ENCODE assay signal across 9 mouse cellular contexts in the genomic region with DNA sequence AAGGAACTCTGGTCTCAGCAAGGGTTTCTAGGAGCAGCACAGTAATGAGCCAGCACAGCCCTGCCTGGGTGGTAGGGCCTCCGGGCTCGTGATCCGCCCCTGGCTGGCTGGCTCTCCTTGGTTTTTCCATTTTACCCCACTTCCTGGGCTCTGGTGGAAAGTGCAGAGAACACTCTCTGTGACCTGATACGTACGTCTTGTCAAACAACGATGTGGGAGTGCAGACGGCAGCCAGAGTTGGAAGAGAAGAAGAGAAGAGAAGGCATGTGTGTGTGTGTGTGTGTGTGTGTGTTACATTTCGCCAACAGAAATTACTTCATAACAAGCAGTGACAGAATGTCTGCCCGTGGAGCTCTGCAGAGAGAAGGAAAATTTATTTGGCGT.
A peak's percentile ranks its signal among the peaks of the same experiment; 100 is the strongest.
DNase-seq lines count a peak whose midpoint lies in the region; ATAC-seq and TF ChIP-seq lines count a peak whose summit lies in the region.
"Had no signal": no experiment of that assay in that cellular context is flagged by ENCODE, and none has a peak within 500 bp of the region (broad histone marks: within the 10 kb centered on the region; RNA-seq: fewer than 3 reads in every experiment).

No protein-coding gene starts in this region.

- H3K27ac ChIP-seq in gastrocnemius, adult 2 months, result peak overlapping the region; percentile 68
- H3K27ac ChIP-seq in heart, embryonic 16.5 days (ENCODE audit: low read length), result peak overlapping the region; percentile 86
- peak overlapping the region; percentile 91 for H3K27ac ChIP-seq in limb, embryonic 15.5 days

- peaks cover 20% of the 10 kb centered on the region for H3K4me1 ChIP-seq in heart, embryonic 16.5 days (ENCODE audit: control insufficient read depth, insufficient read depth, low read length)
- H3K4me1 ChIP-seq in limb, embryonic 15.5 days, result peaks cover 17% of the 10 kb centered on the region

- TF ChIP-seq CTCF in gastrocnemius, adult 2 months (IDR thresholded peaks at IDR 0.05), result no peak

- 26% methylated on average over 10 of the region's 10 CpGs for WGBS in heart, embryonic 16.5 days
- WGBS in limb, embryonic 15.5 days, result 8% methylated on average over 10 of the region's 10 CpGs

- no peak for DNase-seq in gastrocnemius, adult 2 months
- DNase-seq in gastrocnemius, adult 18-20 months (ENCODE audit: low spot score), result no peak
- peak; percentile 21 for DNase-seq in adrenal gland, postnatal 25 days
- no peak for DNase-seq in urinary bladder, postnatal 10 days (ENCODE audit: low spot score)
- no peak for DNase-seq in MN1 (ENCODE audit: low spot score)
- no peak for DNase-seq in urinary bladder, postnatal 14 days (ENCODE audit: low spot score)

- H3K36me3 ChIP-seq in heart, embryonic 16.5 days (ENCODE audit: control insufficient read depth, insufficient read depth), result no peaks in the 10 kb centered on the region
- H3K36me3 ChIP-seq in limb, embryonic 15.5 days, result no peaks in the 10 kb centered on the region

- H3K9ac ChIP-seq in heart, embryonic 16.5 days (ENCODE audit: low read length), result no peak overlapping the region
- no peak overlapping the region for H3K9ac ChIP-seq in limb, embryonic 15.5 days

- H3K4me3 ChIP-seq in gastrocnemius, adult 2 months, result peak overlapping the region; percentile 38
- no peak overlapping the region for H3K4me3 ChIP-seq in heart, embryonic 16.5 days (ENCODE audit: low read length)
- H3K4me3 ChIP-seq in limb, embryonic 15.5 days, result peak overlapping the region; percentile 4; the same call in 1 of the 2 replicates

- intact Hi-C loops in gastrocnemius, adult 2 months (cut with DNase I), result no loop called here

- no peaks in the 10 kb centered on the region for H3K27me3 ChIP-seq in heart, embryonic 16.5 days (ENCODE audit: control insufficient read depth, insufficient read depth, low read length)
- no peaks in the 10 kb centered on the region for H3K27me3 ChIP-seq in limb, embryonic 15.5 days
- H3K27me3 ChIP-seq: CH12.LX had no signal

- peak; percentile 51; the same call in 1 of the 2 replicates for ATAC-seq in heart, embryonic 16.5 days (replicated peaks; ENCODE audit: extremely low read depth, insufficient read depth, low FRiP score)
- peak; percentile 87 for ATAC-seq in limb, embryonic 15.5 days (ENCODE audit: insufficient number of reproducible peaks, low FRiP score, low TSS enrichment, low read depth)

- no peaks in the 10 kb centered on the region for H3K9me3 ChIP-seq in heart, embryonic 16.5 days (replicated peaks; ENCODE audit: control insufficient read depth, low read length)
- no peaks in the 10 kb centered on the region for H3K9me3 ChIP-seq in limb, embryonic 15.5 days

- peak overlapping the region; percentile 40 for H3K4me2 ChIP-seq in heart, embryonic 16.5 days (ENCODE audit: low read depth, low read length)
- peak overlapping the region; percentile 22 for H3K4me2 ChIP-seq in limb, embryonic 15.5 days
